Mouse (Mus musculus): Measurements from ENCODE around the gene Dap. TPM values are rescaled to one million over a fixed set of nuclear protein-coding genes. Genes with fewer than 3 reads are reported as not detected.

Gene Dap
- polyA plus RNA-seq, 1 experiment from 2014 or later: 46.6 TPM

DNA sequence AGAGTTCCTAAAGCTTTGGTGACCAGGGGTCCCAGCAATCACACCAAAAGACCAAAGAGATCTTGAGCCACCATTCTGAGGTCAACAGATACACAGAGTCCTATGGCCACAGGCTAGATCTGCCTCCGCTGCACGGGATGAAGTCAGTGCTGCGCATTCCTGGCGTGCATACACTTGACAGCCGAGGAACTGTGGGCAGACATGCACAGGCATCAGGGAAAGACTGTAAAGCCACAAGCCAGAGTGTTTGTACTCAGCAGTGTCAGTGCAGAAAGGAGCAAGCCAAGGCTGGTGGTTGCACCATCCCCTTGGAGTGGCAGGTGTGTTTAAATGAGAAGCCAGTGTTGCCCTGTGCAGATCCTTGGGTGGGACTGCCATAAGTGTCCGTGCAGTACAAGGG, 31.6 kb downstream of the Dap start:
- Histone ChIP-seq H3K9me3 (no peaks in the 10 kb centered on the region), H3K36me3 (replicated peaks) (no peaks in the 10 kb centered on the region), H3K27ac (replicated peaks) (no peak overlapping the region), H3K4me3 (no peak overlapping the region), H3K4me1 (peaks cover 41% of the 10 kb centered on the region), H3K27me3 (replicated peaks; ENCODE audit: low read depth, poor library complexity, severe bottlenecking) (no peaks in the 10 kb centered on the region)
- DNase-seq (ENCODE audit: low spot score): no peak
- 82% methylated on average over 6 of the region's 6 CpGs for WGBS

DNA sequence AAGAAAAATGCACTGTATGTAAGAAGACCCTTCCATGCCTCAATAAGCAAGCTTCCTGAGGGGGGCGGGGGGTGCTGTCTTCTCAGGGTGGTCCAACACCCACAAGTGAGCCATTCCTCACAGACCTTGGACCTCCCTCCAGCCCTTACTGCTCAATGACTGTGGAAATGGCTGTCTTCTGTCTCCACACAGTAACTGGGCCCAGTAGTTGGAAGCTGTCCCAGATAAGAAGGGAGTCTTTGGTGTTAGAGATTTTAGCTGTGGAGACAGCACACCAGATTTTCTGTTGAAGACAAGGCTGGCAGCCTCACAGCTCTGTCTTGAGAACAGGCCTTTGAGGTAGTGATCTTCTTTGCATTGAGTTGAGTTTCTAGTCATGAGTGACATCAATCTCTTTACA, 33.2 kb downstream of the Dap start:
- Histone ChIP-seq H3K27ac (replicated peaks) (no peak overlapping the region), H3K27me3 (replicated peaks; ENCODE audit: low read depth, poor library complexity, severe bottlenecking) (no peaks in the 10 kb centered on the region), H3K4me3 (no peak overlapping the region), H3K4me1 (peaks cover 45% of the 10 kb centered on the region), H3K36me3 (replicated peaks) (no peaks in the 10 kb centered on the region), H3K9me3 (no peaks in the 10 kb centered on the region)
- 91% methylated on average over 1 of the region's 1 CpGs for WGBS
- DNase-seq (ENCODE audit: low spot score): no peak

DNA sequence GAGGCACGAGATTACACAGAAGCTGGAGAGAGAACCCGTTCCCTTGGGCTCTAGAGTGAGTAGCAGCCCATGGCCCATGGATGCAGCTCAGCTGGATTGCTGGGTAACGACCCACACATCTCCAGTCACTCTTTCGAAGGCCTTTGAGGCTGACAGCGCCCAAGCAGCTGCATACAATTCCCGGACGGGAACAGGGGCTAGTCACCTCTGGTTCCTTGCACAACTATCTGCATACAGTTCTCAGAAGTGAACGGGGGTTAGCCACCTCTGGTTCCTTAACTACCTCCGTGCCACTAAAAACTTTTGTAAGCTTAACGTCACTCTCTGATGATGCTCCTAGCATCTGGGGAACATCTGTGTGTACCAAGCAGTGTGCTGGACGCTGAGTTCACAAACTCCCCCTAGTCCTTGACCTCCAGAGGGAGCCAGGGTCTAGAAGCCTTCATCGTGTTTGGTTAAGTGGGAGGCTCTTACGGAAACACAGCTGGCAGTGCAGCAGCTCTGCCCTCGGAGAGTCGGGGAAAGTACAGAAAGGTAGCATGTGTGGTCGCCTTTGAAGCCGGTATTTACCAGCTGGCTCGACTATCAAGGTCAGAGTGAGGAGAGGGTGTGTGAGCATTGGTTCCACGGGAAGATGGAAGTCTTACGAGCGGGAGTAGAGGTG, 34.0 kb downstream of the Dap start:
- 60% methylated on average over 21 of the region's 21 CpGs for WGBS
- H3K27ac ChIP-seq (replicated peaks): no peak overlapping the region
- no peak overlapping the region for H3K4me3 ChIP-seq
- no peaks in the 10 kb centered on the region for H3K36me3 ChIP-seq (replicated peaks)
- no peaks in the 10 kb centered on the region for H3K27me3 ChIP-seq (replicated peaks; ENCODE audit: low read depth, poor library complexity, severe bottlenecking)
- peaks cover 45% of the 10 kb centered on the region for H3K4me1 ChIP-seq
- H3K9me3 ChIP-seq: no peaks in the 10 kb centered on the region
- DNase-seq (ENCODE audit: low spot score): peak; percentile 37

DNA sequence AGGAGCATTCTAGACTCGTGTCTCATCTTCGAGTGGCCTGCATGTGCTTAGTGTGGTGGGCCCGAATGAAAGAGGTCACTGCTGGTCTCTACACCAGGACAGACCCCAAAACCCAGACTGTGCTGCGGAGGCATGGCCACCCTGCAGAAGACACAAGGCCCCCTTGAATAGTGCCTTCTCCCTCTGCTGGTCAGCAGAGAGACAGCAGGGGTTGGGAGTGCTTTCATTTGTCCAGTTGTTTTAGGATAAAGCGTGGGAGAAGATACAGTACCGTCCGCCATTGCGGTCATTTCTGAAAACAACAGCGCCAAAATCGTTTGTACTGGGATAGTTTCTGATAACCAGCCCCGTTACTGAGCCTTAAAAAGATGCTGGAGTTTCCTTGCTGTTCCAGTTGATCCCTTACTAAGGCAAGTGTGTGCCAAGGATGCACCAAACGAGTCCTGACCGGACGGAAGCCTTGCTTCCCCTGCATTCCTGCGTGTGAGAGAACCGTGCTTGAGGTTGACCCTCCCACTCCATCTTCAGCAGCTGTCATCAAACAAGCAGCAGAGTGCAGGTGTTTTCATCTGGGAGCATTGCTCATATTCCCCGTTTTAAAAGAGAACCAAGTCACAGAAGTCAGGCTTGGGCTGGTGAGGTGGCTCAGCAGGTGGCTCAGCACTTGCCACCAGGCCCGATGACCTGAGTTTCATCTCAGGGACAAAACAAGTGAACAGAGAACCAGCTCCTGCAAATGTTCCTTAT, 34.8 kb downstream of the Dap start:
- no peak for DNase-seq (ENCODE audit: low spot score)
- H3K9me3 ChIP-seq: no peaks in the 10 kb centered on the region
- peaks cover 39% of the 10 kb centered on the region for H3K4me1 ChIP-seq
- 86% methylated on average over 18 of the region's 18 CpGs for WGBS
- no peaks in the 10 kb centered on the region for H3K36me3 ChIP-seq (replicated peaks)
- no peak overlapping the region for H3K4me3 ChIP-seq
- H3K27me3 ChIP-seq (replicated peaks; ENCODE audit: low read depth, poor library complexity, severe bottlenecking): no peaks in the 10 kb centered on the region
- no peak overlapping the region for H3K27ac ChIP-seq (replicated peaks)

DNA sequence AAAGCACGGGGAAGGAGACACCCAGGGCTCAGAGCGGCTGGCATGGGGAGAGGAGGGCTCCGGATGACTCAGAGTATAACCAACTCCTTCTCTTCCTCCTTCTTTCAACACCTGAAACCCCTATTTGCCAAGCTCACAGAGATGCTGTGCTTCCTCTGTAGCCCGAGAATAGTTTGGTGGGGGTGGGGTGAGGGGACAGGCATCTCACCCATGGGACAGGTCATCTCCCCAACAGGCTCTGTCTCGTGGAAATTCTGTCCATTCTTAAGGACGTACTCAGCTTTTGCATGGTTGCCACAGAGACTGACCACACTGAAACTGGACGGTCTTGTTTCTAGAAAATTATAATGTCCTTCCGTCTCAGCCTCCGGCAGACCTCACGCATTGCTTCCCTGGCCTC, 37.0 kb downstream of the Dap start:
- Histone ChIP-seq H3K27ac (replicated peaks) (no peak overlapping the region), H3K27me3 (replicated peaks; ENCODE audit: low read depth, poor library complexity, severe bottlenecking) (no peaks in the 10 kb centered on the region), H3K4me1 (peaks cover 34% of the 10 kb centered on the region), H3K36me3 (replicated peaks) (no peaks in the 10 kb centered on the region), H3K9me3 (no peaks in the 10 kb centered on the region), H3K4me3 (no peak overlapping the region)
- WGBS: 77% methylated on average over 10 of the region's 10 CpGs
- no peak for DNase-seq (ENCODE audit: low spot score)

DNA sequence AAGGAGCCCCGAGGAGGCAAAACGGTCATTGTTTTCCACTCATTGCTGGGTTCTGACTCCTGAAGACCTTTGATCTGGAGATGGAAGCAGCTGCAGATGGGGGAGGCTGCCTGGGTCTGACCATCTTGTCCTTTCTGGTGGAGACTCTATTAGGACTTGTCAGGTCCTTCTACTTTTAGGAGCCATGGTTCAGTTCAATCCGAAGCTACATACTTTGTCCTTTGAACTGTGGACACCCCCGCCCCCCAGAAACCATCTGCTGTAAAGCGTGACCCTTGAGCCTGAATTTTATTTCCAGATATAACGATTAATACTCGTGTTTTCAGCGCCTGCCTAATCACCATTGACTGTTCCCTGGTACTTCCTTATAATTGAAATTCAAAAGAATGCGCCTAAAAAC, 38.2 kb downstream of the Dap start:
- no peaks in the 10 kb centered on the region for H3K36me3 ChIP-seq (replicated peaks)
- no peaks in the 10 kb centered on the region for H3K9me3 ChIP-seq
- no peak for DNase-seq (ENCODE audit: low spot score)
- 80% methylated on average over 9 of the region's 9 CpGs for WGBS
- H3K27me3 ChIP-seq (replicated peaks; ENCODE audit: low read depth, poor library complexity, severe bottlenecking): no peaks in the 10 kb centered on the region
- H3K4me3 ChIP-seq: no peak overlapping the region
- peaks cover 30% of the 10 kb centered on the region for H3K4me1 ChIP-seq
- H3K27ac ChIP-seq (replicated peaks): no peak overlapping the region

DNA sequence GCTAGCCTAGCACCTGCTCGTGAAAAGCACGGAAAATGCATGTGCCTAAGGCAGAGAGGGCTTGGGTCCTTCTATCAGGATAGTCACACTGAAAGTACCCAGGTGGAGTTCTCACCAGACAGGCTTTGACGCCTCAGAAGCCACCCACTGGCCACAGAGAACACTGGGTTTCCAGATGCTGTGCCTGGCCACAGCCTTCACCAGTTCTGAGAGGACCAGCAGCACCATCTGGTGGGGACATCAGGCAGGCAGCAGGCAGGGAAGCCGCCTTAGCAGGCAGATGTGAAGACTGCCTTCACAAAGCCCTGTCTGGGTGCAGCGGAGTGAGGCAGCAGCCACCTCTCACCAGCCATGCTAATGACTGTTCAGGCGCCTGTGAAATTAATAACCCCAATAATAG, 40.7 kb downstream of the Dap start:
- H3K9me3 ChIP-seq: no peaks in the 10 kb centered on the region
- no peaks in the 10 kb centered on the region for H3K36me3 ChIP-seq (replicated peaks)
- H3K4me3 ChIP-seq: no peak overlapping the region
- no peaks in the 10 kb centered on the region for H3K27me3 ChIP-seq (replicated peaks; ENCODE audit: low read depth, poor library complexity, severe bottlenecking)
- WGBS: 31% methylated on average over 6 of the region's 6 CpGs
- H3K27ac ChIP-seq (replicated peaks): no peak overlapping the region
- peak; percentile 84 for DNase-seq (ENCODE audit: low spot score)
- H3K4me1 ChIP-seq: peaks cover 15% of the 10 kb centered on the region

DNA sequence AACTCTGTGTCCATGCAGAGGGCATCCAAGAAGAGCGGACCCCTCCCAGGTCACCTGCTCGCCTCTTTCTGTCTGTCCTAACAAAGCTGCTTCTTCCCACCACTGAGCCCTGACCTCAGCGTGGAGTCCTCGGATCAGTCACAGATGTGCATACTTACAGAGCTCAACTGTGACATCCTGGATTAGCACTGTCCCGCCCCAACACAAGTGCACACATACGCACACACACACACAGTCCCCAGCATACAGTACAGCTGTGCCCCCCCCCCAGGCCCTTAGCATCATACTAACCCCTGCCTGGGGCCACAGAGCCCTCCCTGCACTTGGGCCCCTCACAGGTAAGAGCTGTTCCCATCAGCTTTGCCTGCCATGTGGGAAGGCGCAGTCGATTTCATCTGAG, 41.3 kb downstream of the Dap start:
- Histone ChIP-seq H3K4me1 (peaks cover 10% of the 10 kb centered on the region), H3K27ac (replicated peaks) (no peak overlapping the region; the same call in 1 of the 2 replicates), H3K27me3 (replicated peaks; ENCODE audit: low read depth, poor library complexity, severe bottlenecking) (no peaks in the 10 kb centered on the region), H3K36me3 (replicated peaks) (no peaks in the 10 kb centered on the region), H3K9me3 (no peaks in the 10 kb centered on the region), H3K4me3 (no peak overlapping the region)
- DNase-seq (ENCODE audit: low spot score): no peak
- WGBS: 88% methylated on average over 8 of the region's 8 CpGs

DNA sequence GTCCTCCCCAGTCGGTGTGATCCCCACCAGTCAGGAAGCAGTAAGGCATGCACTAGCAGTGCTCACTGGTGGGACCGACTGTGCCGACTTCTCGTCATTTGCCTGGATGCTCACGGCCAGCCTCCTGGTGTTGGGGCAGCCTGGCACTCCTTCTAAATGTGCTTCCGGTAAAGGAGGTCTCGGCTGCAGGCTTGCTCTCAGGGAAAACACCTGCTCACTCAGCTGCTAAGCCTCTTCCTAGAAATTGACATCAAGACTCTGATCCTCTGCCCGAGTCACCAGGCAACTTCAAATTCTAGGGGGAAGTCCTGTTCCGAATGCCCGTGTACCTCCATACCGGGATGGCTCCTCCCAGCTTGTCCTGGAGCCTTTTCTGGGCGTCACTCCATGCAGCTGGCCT, 41.7 kb downstream of the Dap start:
- H3K4me1 ChIP-seq: peaks cover 6% of the 10 kb centered on the region
- 90% methylated on average over 12 of the region's 12 CpGs for WGBS
- H3K27ac ChIP-seq (replicated peaks): no peak overlapping the region; the same call in 1 of the 2 replicates
- H3K27me3 ChIP-seq (replicated peaks; ENCODE audit: low read depth, poor library complexity, severe bottlenecking): no peaks in the 10 kb centered on the region
- H3K4me3 ChIP-seq: no peak overlapping the region
- H3K9me3 ChIP-seq: no peaks in the 10 kb centered on the region
- no peaks in the 10 kb centered on the region for H3K36me3 ChIP-seq (replicated peaks)
- no peak for DNase-seq (ENCODE audit: low spot score)

DNA sequence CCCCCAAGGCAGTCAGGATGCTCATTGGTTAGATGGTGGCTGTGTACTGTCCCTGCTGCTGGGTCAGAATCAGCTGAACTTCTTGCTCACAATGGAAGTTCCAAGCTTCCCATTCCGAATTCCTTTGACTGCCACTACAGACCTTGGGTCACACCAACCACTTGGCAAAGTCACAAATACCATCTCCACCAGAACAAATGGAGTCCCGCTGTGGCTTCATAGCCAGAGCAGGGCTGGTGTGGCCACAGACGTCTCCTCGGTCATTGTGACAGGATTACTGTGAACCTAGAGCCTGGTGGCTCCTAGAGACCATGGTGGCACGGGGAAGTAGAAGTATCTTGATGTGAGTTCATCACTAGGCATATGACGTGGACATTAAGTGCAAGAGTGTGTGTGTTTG, 44.0 kb downstream of the Dap start:
- no peak for DNase-seq (ENCODE audit: low spot score)
- H3K9me3 ChIP-seq: no peaks in the 10 kb centered on the region
- no peak overlapping the region for H3K27ac ChIP-seq (replicated peaks)
- no peaks in the 10 kb centered on the region for H3K4me1 ChIP-seq
- H3K4me3 ChIP-seq: no peak overlapping the region
- no peaks in the 10 kb centered on the region for H3K36me3 ChIP-seq (replicated peaks)
- no peaks in the 10 kb centered on the region for H3K27me3 ChIP-seq (replicated peaks; ENCODE audit: low read depth, poor library complexity, severe bottlenecking)
- 86% methylated on average over 6 of the region's 6 CpGs for WGBS

DNA sequence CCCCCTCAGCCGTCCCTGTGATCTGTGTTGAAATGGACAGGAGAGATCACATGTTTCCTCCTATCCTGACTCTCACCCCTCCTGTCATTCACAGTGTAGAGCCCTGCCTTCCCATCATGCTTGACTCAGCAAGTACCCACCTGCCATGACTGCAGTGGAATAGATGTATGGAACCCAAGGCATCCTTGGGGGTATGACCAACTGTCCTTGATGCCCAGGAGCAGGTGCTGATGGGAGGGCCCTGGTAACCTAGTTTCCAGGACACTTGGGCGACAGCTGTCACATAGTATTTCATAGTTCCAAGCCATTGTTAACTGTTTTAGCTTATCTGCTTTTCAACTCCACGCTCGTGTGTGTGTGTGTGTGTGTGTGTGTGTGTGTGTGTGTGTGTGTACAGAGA, 45.4 kb downstream of the Dap start:
- H3K9me3 ChIP-seq: no peaks in the 10 kb centered on the region
- H3K4me3 ChIP-seq: no peak overlapping the region
- no peak for DNase-seq (ENCODE audit: low spot score)
- no peaks in the 10 kb centered on the region for H3K27me3 ChIP-seq (replicated peaks; ENCODE audit: low read depth, poor library complexity, severe bottlenecking)
- no peak overlapping the region for H3K27ac ChIP-seq (replicated peaks)
- no peaks in the 10 kb centered on the region for H3K4me1 ChIP-seq
- WGBS: 86% methylated on average over 4 of the region's 4 CpGs
- peaks cover 11% of the 10 kb centered on the region for H3K36me3 ChIP-seq (replicated peaks)

DNA sequence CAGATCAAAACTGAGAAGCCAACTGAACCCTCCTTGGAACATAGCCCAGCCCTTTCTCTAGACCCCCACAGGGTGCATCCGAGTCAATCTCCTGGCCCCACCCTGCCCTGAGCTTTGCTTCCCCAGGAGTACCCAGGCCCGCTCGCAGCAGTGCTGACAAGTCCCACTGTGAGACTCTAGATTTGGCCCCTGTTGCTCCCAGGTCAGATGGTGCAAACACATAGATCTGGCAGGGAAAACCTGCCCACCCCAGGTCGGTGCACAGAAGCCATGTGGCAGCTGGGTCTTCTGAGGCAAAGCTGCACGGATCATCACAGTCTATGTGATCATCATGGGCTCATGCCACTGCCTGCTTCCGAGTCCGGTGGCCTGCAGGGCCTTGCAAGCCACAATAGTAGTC, 48.6 kb downstream of the Dap start:
- 88% methylated on average over 7 of the region's 7 CpGs for WGBS
- Histone ChIP-seq H3K27ac (replicated peaks) (no peak overlapping the region), H3K36me3 (replicated peaks) (peaks cover 13% of the 10 kb centered on the region), H3K4me1 (no peaks in the 10 kb centered on the region), H3K4me3 (no peak overlapping the region), H3K9me3 (no peaks in the 10 kb centered on the region), H3K27me3 (replicated peaks; ENCODE audit: low read depth, poor library complexity, severe bottlenecking) (no peaks in the 10 kb centered on the region)
- no peak for DNase-seq (ENCODE audit: low spot score)

DNA sequence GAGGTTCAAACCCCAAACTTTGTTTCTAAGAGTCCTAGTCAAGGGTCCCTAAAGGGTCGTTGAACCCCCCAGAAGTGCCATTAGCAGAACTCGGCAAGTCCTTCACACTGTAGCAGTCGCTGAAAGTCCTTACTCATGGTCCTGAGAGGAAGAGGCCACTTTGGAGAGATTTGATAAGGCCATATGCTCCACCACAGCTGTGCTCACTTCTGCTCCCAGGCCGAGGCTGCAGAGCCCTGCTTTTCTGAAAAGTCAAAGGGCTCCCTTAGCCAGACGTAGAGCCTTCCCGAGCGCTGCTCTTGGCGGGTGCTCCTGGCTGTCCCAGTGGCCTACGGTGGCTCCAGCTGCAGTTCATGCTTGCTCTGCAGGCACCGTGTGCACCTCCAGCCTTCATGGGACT, 49.4 kb downstream of the Dap start:
- Histone ChIP-seq H3K36me3 (replicated peaks) (peaks cover 13% of the 10 kb centered on the region), H3K27ac (replicated peaks) (no peak overlapping the region), H3K27me3 (replicated peaks; ENCODE audit: low read depth, poor library complexity, severe bottlenecking) (no peaks in the 10 kb centered on the region), H3K4me3 (no peak overlapping the region), H3K9me3 (no peaks in the 10 kb centered on the region), H3K4me1 (no peaks in the 10 kb centered on the region)
- WGBS: 82% methylated on average over 10 of the region's 10 CpGs
- DNase-seq (ENCODE audit: low spot score): no peak

Measured in embryonic facial prominence, embryonic 10.5 days (tissue).